Mouse (Mus musculus) testis, postnatal 10 days (tissue): ENCODE results near the gene Lrrfip2.

Source experiments
- DNase-seq: peaks from one replicate; pipeline ENCODE4 v3.0.0; 2021; ENCODE audit warnings: low spot score

Gene Lrrfip2

DNA sequence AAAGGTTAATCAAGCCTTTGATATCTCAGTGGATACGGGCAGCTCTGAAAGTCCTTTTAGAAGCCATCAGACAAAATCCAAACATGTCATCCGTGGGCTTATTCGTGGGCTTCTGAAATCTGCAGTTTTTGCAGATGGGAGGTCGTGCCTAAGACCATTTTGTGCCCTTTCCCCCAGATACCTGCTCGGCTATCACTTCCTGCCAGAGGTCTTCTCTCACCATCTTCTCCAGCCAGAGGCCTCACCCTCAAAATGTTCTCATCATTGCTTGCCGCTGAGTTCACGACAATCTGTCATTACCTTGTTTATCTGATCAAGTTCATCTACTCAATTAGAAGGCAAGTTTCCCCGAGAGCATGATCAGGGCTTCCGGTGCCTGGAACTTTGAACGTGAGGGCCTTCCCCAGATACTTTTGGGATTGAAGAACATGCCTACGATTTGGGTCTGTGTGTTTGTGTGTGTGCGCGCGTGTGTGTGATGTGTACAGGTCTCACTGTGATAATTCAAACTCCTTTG, at the start of gene Lrrfip2:
Gene Lrrfip2, plus strand, starts transcription at position 467 of the 517 bp plus-strand sequence.
- no peak for DNase-seq

DNA sequence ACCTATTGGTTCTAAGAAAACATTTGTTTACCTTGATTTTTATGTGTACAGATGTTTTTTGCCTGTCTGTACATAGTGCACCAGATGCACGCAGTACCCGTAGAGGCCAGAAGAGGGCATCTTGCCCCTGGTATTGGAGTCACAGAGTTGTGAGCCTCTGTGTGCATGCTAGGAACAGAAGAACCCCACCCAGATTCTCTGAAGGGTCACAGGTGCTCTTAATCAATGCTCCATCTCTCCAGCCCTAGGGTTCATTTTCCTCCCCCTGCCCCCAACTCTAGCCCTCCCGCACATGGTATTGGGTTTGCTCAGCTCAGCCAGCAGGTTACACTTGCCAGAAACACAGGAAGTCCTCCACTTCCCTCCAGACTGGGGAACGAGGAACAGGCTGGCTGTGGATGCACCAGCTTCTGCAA, 46.8 kb upstream of the Lrrfip2 start:
- peak; percentile 76 for DNase-seq

DNA sequence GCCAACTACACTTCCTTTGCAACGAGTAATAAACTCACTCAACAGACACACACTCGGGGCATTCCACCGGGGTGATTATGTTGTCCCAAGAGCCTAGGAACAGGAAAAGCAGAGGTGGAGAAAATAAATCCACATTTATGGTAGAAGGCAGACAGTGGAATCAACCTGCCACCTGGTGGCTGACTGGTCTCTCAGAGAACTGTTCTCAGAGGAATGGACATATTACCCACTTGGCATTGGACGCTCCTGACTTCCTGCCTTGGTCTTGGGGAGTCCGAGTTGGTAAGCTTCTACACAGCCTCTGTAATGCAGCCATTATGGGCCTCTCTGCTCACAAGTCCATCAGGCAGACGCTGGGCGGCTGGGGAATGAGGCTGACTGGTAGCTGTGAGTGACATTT, 45.2 kb upstream of the Lrrfip2 start:
- DNase-seq, result peak; percentile 52

DNA sequence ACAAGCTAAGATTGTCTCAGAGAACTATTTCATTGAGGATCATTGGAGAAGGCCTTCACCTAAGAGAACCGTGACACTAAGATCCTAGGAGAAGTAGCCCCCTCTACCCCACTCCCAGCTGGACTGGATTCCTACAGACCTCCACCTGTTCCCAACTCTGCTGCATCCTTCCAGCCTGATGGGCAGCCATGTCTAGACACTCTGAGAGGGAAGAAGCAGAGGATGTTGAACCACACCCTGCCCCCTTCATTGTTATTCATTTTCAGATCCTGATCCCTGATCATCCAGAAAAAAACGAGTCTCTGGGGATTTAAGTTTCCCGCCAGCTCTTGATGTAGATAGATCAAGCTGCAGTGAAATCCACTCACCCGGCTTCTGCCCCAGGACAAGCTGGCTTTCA, 44.4 kb upstream of the Lrrfip2 start:
- DNase-seq, result no peak

DNA sequence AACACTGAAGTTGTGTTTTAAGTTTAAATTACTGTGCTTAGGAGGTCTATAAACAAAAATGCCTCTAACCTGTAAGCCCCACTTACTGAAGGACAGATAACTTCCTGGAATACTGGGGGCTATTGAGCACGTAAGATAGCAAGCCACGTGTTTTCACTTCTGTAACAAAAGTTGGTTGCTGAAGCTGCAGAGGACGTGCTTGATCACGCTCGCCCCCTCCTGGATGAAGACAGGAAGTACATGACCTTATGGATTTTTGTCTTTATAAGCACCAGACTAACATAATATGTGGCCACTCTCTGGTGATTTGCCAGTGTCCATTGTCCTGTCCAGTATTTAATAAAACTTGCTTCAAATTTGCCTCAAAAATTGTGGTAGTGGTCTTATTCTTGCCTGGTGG, 39.6 kb upstream of the Lrrfip2 start:
- no peak for DNase-seq

DNA sequence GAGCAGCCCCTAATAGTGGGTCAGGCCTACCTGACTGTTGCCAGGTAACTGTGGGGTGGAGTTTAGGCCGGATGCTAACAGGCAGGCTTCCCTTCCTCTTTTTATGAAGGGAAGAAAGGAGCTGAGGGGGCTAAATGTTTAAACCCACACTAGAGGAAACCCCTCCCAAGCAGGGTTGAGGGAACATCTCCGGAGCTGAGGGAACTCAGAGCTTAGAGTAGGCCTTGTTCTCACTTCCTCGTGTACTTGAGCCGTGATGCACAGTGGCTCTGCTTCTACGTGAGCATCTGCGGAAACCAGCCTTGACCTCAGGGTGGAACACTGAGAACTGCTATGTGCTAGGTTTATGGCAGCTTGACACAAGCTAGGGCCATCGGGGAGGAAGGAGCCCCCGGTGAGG, 36.6 kb upstream of the Lrrfip2 start:
- no peak for DNase-seq

DNA sequence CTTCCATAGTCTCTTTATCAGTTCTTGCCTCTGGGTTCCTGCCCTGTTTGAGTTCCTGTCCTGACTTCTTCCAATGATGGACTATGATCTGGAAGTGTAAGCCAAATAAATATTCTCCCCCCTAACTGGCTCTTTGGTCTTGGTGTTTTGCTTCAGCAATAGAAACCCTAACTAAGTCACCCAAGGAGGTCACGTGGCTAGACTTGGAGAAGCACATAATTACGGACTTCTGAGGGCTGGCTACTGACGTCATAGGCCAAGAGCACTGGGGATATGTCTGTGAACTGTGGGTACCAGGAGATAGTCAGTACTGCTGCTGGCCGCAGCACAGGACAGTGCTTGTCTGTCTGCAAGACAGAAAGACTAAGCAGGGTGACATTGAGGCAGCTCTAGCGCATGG, 35.6 kb upstream of the Lrrfip2 start:
- DNase-seq, result no peak

DNA sequence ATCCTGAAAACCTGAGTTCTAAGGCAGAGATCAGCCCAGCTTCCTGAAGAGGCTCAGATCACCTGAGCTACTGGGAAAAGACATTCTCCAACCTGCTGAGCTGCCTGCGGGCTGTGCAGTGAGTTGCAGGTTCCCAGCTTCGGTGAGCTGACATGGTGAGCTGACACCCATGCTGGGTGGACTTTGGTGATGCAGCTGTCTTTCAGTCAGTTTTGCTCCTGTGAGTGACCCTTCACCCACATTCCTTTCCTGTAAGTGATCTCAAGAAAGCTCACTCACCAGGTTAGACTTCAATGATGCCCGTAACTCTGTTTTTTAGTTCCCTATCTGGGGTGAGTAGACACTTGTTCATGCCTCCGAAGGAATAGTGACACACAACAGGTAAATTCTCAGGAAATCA, 32.1 kb upstream of the Lrrfip2 start:
- DNase-seq, result no peak

DNA sequence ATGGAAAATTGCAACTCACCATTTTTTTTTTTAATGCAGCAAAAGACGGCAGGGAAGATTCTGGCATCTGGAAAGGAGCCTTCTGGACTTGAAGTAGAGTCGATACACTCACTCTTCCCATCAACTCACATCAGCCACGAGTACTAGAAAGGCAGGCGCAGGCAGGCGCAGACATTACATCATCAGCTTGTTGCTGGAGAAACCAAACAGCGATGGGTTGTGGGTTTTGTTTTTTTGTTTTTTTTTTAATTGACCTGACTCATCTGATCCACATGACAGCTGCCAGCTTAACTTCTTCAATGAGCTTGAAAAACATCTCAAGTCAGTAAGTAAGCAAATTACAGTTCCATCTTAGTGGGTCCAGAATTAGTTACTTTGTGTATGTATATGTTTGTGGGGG, 31.3 kb upstream of the Lrrfip2 start:
- DNase-seq, result no peak

DNA sequence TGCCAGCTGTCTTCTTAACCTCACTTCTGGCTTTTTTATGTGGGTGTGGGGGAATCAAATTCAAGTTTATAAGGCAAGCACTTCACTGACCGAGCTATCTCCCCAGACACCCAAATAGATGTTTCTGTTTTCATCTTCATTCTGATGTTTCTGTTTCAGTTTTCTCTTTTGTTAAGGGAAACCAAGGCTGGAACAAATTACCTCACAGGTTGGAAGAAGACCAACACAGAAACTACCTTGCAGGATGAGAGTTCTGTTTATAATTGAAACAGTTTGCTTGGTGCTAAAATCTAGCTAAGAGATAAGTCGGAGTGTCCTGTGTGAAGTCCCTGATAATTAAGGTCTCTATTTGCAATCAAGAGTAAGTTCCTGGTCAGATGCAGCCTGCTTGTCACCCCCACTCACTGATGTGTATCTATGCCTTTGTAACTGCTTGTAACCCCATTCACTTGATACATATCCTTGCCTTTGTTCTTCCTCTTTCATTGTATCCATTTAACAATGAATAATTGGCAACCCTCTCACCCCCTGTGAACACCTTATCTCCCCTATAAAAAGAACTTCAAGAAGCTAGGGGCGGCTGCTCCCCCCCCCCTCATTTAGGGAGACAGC, 30.3 kb upstream of the Lrrfip2 start:
- DNase-seq, result no peak

DNA sequence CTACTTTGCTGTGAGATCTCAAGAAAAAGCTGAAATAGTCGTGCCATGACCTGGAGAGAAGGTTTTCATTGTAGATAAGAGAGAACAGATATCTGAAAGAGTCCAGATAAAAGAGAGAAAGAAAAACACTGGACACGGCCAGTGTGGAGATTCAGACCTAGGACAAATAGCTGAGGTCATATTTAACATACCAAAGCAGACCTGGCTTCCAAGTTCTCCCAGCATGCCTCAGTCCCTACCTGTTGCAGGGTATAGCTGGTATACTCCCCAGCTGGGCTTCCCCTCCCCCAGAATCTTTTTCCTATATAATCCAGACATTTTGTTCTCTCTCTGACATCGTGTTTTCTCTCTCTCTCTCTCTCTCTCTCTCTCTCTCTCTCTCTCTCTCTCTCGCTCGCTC, 29.4 kb upstream of the Lrrfip2 start:
- DNase-seq, result no peak

DNA sequence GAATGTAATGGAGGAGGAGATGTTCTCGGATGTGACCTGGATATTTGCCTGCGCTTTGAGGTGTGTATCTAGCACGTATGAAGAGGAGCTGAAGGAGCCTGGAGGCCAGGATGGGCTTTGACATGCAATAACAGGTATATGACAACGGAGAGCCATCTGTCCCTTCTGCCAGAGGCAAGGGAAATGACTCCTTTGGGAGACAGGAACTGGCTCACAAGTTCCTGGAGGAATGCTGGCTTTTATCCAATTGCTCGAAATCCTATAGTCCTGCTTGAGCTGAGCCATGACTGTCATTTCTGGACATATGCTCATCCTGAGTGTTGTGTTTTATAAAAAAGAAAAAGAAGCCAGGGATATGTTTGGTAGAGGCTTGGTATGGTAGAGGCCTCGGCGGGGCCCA, 28.5 kb upstream of the Lrrfip2 start:
- DNase-seq, result no peak

DNA sequence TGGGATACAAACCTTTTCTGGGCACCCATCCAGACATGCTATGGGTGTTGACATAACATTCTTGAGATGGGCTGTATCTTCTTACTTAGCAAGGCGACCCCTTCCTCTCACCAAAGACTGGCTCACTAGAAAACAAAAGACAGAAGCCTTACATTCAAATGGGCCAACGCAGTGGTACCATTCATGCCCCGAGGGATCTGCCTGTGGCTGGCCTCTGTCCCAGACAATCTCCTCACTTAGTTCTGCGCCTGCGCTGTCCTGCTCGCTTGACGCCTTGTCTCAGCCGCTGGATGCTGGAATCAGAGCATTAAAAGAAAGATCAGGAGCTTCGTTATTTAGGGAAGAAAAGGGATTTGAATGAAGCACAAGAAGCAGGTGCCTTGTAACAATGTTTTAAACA, 24.7 kb upstream of the Lrrfip2 start:
- no peak for DNase-seq

DNA sequence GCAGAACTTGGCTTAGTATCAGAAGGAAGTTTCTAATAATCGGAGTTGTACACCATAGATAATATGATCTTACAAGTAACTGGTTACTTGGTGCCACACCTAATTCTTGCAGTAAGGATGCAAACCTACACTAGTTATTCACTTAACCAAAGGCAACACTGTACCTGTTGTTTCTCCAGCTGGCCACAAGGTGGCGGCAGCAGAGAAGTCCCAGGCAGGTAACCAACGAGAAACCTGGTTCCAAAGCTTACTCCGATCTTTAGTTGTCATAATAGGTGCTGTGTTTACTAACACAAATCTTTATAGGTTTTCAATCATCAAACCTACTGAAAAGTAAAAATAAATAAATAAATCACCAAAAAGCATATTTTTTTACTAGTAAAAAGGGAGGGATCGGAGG, 24.3 kb upstream of the Lrrfip2 start:
- peak; percentile 73 for DNase-seq

DNA sequence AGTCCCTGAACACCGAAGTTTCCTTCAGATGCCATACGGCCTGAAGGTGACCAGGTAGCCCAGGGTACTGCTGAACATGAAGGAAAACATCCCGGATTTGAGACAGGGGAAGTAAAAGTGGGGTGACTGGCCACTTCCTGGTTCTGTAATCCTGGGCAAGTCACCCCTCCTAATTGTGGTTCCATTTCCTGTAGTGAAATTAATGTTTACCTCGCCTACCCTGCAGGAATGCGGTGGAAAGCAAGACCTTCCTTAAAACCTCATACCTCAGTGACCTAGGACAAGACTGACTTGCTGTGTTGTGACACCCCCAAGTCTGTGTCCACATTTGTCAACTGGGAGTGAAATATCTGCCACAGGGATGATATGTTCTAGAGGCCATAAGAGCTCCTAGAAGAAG, 22.8 kb upstream of the Lrrfip2 start:
- DNase-seq, result no peak

DNA sequence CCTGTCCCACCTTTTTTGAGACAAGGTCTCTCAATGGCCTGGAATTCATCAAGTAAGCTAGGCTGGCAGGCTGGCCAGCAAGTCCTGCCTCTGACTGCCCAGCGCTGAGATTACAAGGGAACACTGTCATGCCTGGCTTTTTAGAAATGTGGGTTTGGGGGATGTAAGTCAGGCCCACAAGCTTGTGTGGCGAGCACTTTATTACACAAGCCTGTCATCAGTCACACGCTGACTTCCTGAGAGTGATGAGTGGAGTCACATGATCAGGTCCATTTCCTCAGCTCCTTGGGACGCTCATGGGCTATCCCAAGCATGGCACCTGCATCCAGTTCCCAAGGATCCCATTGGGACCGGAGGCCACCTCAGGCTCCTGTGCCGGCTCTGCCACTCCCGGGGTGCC, 21.7 kb upstream of the Lrrfip2 start:
- no peak for DNase-seq

DNA sequence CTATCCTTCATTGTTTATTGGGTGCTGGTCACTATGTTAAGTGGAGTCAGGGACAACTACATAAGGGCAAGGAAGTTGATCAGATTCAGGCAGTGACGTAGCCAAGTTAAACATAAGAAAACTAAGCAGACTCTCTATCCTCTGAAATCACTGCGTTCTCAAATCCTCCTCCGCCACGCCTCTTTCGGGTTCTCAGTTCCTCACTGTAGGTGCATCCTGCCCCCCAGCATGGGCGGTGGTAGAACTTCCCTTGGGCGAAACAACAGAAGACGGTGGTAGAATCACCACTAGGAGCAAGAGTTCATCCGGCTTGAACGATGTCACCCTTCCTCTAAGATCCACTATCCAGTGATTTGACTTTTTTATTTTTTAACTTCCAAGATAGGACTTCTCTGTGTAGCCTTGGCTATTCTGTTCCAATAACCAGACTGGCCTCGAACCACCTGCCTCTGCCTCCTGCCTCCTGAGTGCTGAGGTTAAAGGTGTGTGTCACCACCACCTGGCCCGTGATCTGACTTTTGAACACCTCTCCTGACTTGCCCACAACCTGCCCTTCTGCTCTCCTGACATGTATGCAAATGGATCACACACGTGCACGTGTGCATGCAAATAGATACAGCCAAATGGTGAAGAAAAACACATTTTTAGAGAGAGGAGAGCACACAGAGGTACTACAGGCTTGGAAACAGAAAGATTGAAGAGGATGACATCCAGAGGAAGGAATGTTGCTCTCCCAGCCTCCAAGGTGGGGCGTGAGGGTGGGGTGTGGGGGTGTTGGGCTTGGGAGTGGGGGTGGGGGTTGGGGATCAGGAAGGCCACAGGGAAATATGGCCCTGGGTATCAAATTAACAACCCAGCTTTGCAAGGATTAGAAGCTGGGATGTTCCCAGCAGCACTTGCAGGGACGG, 20.7 kb upstream of the Lrrfip2 start:
- DNase-seq, result no peak

DNA sequence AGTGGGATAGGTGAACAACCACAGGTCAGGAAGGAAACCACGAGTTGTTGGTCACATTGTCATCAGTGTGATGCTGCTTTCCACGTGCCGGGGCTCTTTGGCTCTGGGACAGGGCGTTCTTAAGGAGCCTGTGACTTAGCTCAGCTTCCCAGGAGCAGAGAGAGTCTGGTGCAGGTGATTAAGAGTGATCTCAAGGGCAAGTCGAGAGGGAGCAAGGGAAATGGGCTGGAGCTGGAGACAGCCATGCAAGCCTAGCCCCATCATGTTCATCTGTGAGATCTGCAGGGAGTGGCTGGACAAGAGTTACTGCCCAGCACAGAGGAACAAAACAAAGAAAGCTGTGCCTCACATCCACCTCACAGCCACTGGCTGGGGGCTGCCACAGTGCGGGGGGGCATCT, 19.8 kb upstream of the Lrrfip2 start:
- DNase-seq, result no peak

DNA sequence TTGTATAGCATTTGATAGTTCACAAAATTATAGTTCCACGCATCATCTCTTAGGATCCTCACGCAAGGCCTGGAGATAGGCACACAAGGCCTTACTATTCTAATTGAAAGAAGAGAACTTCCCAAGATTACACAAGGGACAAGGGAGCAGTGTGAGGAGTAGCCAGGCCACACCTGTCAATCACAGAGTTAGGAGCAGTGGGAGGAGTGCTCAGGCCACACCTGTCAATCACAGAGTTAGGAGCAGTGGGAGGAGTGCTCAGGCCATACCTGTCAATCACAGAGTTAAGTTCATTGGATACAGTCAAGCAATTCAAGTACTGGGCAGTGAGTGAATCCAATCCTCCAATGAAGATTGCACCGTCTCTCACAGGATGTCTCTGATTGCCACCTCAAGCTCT, 17.0 kb upstream of the Lrrfip2 start:
- DNase-seq, result no peak

DNA sequence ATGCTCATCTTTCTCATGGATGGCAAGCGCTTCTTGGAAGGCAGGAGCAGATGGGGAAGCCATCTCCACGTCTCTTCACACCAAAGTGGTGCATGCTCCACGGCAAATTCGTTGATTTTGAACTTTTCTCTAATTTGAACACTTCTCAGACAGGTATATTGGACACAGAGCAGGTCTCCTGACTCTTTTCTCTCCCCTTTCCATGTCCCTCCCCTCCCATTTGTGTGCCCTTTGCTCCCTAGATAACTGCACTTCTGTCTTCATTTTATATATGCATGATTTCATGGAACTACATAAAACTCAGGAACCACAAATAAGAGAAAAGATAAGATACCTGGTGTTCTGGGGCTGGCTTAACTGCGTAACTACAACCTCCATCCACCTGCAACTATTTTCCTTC, 14.1 kb upstream of the Lrrfip2 start:
- DNase-seq, result no peak

DNA sequence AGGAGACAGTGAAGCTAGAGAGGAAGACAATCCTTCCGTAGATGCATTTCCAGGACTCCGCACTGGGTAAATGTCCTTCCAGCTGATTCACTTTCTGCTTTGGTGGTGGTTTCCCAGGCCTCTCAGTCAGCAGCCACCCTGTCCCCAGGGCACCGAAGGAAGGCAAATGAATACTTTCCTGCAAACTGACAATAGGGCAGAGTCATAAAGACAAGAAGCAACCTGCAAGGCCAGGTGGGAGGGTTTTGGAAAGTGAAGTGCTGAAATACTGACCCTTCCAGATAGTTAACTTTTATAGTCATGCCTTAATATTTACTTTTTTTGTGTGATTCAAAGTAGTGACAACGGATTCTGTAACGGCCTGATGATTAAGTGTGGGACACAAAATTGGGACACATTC, 13.5 kb upstream of the Lrrfip2 start:
- no peak for DNase-seq

DNA sequence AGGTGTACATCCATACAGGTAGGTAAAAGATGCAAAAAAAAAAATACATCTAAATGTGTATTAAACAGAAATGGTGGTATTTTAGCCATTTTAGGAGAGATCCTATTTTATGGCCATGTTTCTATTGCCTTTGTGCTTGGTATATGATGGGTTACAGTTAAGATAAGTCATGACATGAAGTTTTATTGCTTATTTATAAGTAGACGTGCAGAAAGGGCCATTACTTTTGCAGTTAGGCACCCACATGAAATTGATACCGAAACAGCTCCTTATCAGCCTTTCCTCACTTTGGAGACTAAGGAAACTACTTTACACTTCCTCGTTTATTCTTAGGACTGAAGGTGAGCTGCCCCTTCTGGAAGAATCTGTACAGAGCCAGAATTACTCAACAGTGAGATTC, 9.5 kb upstream of the Lrrfip2 start:
- DNase-seq, result no peak

DNA sequence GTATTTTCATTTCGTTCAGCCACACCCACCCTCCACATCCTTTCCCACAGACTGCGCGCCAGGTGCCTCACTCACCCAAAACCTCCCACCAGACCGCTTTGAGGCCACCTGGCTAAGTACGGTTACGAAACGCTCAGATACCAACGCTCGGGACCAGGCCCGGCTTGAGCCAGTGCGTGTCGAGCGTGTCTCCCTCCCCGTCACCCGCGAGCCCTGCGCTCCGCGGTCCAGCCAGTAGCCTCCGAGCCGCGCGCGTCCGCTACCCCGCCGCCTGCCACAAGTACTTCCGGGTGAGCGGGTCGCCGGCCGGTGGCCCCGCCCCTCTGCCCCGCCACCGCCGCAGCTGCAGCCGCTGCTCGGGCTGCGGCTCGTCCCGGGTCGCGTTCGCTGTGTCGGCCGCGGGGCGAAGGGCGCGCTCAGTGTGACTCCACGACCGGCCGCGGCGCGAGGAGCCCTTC, 431 bp downstream of the Lrrfip2 start:
- DNase-seq, result peak; percentile 90
